Mouse (Mus musculus) embryo, embryonic 11.5 days (tissue): ENCODE measurements around the gene Ephb2.
A peak's percentile ranks its signal among the peaks of the same experiment; 100 is the strongest.

Experiments used
- DNase-seq: peaks from one replicate; pipeline ENCODE4 v3.0.0-alpha.2; 2012; ENCODE audit warnings: low read depth, low spot score

Ephb2 gene

GRCm38 (mm10) chr4:136732536-136733121 lies 103.2 kb downstream of the Ephb2 start:
- no peak for DNase-seq

GRCm38 (mm10) chr4:136731761-136732160 lies 104.0 kb downstream of the Ephb2 start:
- no peak for DNase-seq

DNA sequence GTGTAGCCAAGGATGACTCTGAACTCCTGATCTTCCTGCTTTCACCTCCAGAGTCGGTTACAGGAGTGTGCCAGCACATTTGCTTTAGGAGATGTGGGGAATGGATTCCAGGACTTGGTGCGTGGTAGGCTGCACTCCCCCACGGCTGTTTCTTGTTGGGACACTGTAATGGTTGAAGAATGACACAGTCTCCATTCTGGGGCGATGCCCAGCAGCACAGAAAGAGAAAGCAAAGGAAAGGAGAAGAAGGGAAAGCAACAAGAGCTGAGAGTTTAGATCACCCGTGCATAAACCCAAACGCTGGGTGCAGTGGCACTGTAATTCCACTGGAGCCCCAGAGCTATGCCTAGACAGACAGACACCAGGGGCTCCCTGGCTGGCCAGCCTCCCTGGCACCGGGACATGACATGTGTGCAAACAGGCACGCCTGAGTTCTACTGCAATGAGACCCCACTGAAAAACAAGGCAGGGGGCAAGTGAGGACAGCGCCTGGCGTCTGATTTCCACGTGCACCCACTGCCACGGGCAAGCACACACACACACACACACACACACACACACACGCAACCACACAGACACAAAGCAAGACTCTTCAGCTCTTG lies 104.7 kb downstream of the Ephb2 start:
- no peak for DNase-seq

DNA sequence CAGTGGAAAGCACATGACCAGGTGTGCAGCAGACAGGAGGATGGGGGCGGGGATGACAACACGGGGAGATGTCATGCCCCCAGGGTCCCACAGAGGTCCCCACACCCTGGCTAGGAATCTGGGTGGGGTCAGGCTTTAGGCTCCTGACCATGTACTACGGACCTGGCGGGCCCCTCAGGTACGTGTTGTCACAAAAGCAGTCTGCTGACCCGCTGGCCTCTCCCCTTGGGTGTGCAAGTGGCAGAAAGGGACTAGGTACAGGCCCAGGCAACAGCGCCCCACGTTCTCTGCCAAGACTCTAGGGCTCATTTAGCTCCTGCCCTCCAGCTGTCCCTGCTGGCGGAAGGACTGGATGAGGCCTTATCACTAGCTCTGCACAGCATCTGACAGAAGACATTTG lies 105.3 kb downstream of the Ephb2 start:
- DNase-seq: no peak

- DNase-seq: no peak
Observed at GRCm38 (mm10) chr4:136729574-136729973, 106.2 kb downstream of the Ephb2 start.

GRCm38 (mm10) chr4:136726941-136727340 lies 108.8 kb downstream of the Ephb2 start:
- no peak for DNase-seq

- peak; percentile 54 for DNase-seq
Observed at GRCm38 (mm10) chr4:136724731-136725130, 111.1 kb downstream of the Ephb2 start.

GRCm38 (mm10) chr4:136722361-136723082 lies 113.3 kb downstream of the Ephb2 start:
- no peak for DNase-seq

- DNase-seq: no peak
Observed at GRCm38 (mm10) chr4:136721937-136722336, 113.9 kb downstream of the Ephb2 start.

DNA sequence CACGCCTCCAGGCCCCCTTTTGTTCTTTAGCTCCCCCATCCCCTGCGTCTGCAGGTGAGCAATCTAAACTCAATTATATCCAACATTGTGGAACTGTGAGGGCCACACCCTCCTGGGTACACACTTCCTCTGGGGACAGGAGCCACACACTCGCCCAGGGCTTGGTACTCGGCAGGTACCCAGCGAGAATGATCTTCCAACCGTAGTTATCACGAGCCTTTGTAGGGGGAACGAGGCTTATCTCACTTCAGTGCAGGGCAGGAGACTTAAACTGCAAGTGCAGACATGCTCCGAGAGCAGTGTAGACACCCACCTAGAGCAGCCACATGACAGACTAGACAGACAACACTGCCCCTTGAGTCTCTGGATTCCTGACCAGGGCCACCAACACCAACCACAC lies 115.8 kb downstream of the Ephb2 start:
- no peak for DNase-seq

- DNase-seq: no peak
Observed at GRCm38 (mm10) chr4:136718193-136718986, 117.4 kb downstream of the Ephb2 start.

- DNase-seq: no peak
Observed at GRCm38 (mm10) chr4:136716561-136716972, 119.2 kb downstream of the Ephb2 start.

DNA sequence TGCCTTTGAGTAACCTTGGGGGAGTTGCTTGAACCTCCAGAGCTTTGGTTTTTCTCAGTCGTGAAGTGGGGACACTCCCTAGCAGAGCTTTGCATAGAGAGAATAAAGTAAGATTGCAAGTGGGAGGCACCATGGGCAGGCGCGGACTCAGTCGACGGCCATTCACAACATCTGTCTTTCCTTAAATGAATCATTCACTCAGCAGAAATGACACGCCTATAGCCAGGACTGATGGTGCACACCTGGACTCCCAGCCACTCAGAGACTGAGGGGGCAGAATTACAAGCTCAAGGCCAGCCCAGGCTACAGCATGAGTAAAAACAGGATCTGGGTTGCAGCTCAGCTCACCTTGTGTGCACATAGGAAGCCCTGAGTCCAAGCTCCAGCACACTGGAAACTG lies 121.3 kb downstream of the Ephb2 start:
- DNase-seq: no peak

DNA sequence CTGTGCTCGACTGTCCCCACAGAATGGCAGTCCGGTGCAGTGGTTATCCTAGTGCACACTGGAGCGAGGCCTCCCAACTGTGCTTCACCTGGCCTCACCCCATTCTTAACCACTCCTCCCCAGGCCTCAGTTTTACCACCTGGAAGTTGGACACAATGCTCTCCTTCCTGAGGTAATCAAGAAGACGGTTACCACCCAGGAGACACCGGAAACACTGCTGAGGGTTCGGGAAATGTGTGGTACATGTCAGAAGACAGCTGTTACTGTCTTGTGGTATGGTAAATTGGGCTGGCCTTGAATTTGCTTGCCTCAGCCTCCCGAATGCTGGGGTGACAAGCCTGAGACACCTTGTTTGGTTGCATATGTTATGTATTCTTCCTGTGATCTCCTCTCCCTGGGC lies 121.9 kb downstream of the Ephb2 start:
- DNase-seq: no peak

DNA sequence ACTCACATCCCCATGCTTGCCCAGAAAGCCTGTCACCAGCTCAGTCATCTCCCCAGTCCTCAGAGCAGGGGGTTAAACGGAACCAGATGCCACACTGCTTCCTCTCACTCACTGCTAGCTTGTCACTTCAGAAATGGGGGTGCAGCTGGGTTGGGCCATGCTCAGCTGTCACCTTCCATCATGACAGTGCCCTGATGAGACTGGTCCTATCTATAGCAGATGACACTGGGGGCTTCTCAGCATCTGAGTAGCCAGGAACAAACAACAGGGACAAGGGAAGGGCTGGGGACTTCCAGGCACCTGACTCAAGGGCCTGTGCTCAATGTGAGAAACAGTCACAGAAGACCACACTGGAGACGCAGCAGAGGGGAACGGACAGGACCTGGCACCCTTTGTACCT lies 122.4 kb downstream of the Ephb2 start:
- no peak for DNase-seq

DNA sequence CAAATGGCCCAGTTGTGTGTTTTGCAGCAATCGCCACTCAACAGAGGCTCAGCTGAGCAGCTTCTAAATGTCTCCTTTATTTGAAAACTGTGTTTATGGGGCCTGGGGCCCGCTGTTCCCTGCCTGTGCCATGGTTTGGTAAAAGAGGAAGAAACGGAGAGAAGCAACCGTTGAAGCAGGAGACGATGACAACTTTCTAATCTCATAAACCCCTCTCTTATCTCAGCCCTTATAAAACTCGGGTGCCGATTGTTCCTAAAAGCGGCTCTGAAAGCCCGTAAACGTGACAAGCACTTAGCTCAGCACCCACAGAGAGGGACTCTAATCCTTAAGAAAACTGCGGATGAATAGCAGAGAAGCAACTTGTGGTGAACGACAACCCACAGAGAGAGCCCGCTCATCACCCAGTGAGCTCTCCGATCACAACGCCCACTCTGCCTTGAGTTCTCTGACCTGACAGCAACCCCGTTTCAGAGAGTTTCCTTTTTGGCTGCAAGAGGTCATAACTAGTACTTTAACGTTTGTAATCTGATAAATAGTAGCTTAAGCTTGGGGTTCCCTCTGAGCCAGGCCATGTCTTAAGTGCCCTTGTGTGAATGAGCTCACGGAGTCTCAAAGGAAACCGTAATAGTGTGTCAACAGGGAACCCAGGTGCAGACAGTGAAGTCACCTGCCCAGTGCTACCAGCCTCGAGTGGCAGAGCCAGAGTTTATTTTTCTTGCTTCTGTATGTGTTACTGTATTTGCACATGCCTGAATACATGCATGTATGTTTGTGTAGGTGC lies 123.6 kb downstream of the Ephb2 start:
- DNase-seq: no peak

GRCm38 (mm10) chr4:136710345-136710744 lies 125.4 kb downstream of the Ephb2 start:
- DNase-seq: no peak

DNA sequence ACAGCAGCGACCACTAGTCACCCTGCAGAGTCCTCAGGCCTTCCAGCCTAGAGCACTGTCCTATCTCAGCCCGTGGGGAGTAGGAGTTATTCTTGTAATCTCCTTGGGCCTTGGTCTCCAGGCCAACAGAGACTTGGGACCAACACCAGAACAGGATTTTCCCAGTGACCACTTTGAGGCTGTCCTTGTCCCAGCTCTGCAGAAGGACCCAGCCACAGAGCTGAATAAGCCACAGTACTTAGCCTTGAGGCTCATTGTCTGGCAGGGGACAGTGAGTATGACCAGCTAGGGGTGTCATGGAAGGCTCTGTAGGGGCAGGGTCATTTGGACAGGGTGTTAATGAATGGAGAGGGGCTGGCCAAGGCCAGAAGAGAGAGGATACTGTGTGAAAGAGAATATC lies 126.8 kb downstream of the Ephb2 start:
- no peak for DNase-seq

DNA sequence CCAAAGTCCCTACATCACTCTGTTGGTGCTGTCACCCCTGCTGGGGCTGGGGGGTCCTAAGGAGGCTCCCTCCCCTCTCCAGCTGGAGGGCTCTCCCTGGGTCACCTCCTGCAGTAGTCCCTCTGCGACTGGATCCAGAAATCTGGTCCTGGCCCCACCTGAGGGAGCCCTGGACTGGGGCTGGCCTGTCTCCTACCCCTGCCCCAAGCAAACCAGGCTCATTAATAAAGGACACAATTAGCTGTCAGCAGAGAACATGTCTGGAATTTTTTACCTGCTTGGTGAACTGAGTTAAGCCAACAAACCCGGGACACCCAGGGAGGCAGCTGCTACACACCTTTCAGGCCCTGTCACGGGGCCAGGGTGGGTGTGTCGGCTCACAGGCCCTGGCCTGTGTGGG lies 129.1 kb downstream of the Ephb2 start:
- no peak for DNase-seq

- no peak for DNase-seq
Observed at GRCm38 (mm10) chr4:136705091-136705490, 130.7 kb downstream of the Ephb2 start.

- no peak for DNase-seq
Observed at GRCm38 (mm10) chr4:136704551-136704950, 131.2 kb downstream of the Ephb2 start.

DNA sequence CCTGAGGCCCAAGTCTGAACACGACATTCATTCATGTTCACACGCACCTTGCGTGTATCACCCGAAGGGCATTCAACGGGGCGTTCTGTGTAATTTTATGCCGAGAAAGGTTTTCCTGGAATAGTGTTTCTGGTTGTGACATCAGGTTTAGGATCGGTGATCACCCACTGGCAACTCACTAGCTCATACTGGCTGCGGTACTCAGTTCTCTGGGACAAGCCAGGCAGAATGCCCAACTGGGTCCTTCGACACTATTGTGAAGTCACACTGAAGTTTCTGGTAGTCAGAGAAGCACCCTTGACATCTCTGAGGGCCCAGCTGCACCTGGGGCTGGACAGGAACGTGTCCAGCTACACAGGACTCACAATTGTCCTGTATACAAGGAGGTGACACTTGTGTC lies 132.4 kb downstream of the Ephb2 start:
- DNase-seq: no peak
